Mouse (Mus musculus): ENCODE results near the gene Thrap3.

Thrap3 gene

GRCm38 (mm10) chr4:126134639-126135038, 67.9 kb downstream of the Thrap3 start:
- peak; percentile 39 to 42 for DNase-seq

GRCm38 (mm10) chr4:126134236-126134635, 68.3 kb downstream of the Thrap3 start:
- DNase-seq = no peak

- DNase-seq = no peak
Measured at GRCm38 (mm10) chr4:126132636-126133264, 69.8 kb downstream of the Thrap3 start.

DNA sequence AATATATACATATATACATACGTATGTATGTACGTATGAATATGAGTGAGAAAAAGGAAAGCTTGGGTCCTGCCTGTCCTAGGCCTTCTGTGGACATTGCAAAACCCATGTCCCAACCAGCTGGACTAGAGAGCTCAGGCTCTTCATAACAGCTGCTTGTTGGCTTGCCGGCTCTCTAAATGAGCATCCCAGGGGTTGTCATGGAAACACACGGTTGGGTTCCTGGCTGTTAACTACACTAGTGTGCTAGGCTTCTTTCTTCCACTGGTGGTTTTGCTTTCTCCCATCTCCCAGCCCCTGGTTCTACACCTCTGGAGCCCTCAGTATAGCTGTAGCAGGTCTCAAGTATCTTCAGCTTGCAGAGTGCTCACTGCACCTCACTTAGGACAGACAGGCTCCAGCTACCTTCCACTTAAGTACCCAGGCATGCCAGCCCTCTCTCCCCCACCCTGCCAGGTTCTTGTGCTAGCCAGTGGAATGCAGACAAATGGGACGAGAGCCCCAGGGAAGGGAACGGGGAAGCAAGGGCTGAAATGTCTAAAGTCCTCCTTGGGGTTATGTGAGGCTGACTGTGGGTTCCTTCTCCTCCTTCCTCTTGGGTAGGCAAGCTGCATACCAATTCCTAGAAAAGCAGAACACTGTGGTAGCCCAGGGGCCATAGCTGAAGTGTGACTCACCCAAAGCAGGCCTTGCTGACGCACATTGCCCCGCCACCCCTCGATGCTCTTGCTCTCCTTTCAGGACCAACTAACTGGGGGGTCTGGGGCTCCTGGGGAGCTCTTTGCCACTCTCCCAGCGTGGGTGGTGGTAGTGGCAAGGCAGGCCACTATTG, 71.1 kb downstream of the Thrap3 start:
- DNase-seq = no peak

GRCm38 (mm10) chr4:126130502-126130901, 72.1 kb downstream of the Thrap3 start:
- DNase-seq = no peak

DNA sequence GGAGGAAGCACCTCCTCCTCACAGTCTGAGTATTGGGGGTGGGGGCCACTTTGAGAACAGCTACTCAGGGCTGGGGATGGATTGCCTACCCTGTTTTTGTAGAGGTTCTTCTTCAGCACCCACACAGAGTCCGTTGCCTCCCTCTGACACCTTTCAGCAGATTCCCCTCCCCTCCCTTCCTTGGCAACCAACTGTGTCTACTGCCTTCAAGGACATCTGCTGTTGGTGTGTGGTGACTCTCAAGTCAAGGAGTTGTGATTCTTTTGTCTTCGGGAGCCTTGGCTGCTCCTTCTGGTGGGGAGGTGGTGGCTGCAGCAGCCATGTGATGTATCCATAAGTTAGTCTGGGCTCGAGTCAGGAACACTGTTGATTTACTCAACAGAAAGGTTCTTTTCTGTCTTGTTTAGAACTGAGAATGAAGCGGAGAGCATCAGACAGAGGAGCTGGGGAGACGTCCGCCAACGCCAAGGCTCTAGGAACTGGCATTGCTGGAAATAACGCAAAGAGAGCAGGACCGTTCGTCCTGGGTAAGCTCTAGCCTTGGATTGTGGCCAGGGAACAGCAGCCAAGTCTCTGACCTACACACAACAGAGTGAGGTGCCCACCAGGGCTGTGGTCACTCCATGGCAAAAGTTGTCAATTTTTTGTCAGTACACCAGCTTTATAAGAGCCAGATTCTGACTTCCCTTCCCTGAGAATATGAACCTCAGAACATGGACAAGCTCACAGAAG, 79.1 kb downstream of the Thrap3 start:
- peak; percentile 54 to 56 for DNase-seq

GRCm38 (mm10) chr4:126120506-126120905, 82.1 kb downstream of the Thrap3 start:
- peak; percentile 52 to 58 for DNase-seq

DNA sequence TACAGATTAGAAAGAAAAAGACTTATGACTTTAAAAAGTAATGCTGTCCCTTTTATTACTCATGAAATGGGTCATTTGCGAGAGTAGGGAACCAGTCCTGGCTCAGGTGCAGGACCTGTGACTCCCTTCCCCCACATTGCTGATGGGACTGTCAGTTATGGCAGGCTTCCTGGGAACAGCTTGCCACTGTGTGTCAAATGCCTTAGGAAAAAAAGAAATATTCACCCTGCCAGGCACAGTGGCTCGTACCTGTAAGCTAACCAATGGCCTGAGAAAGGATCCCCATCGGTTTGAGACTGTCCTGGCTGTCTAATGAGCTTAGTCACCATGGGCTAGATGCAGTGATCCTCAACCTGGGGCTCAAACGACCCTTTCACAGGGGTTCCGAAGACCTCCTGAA, 82.5 kb downstream of the Thrap3 start:
- DNase-seq = peak; percentile 81 to 91

- peak; percentile 56 to 57 for DNase-seq
Measured at GRCm38 (mm10) chr4:126119051-126119450, 83.5 kb downstream of the Thrap3 start.

DNA sequence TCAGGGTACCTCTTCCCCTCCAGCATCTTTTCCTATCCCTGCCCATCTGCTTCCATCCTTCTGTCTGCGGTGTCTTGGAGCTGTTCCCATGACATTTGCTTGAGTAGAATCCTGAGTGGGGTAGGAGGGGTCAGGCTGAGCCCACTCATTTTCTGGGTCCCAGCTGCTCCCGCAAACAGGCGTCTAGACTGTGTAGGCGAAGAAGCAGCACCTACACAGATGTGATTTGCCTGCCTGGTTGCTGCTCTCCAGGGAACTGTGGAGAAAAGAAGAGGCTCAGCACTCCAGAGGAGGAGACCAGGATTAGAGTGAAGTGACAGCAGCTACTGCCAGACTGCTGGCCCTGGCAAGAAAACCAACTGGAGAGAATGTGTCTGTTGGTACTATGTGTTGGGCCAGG, 83.9 kb downstream of the Thrap3 start:
- DNase-seq = peak; percentile 73 to 74

DNA sequence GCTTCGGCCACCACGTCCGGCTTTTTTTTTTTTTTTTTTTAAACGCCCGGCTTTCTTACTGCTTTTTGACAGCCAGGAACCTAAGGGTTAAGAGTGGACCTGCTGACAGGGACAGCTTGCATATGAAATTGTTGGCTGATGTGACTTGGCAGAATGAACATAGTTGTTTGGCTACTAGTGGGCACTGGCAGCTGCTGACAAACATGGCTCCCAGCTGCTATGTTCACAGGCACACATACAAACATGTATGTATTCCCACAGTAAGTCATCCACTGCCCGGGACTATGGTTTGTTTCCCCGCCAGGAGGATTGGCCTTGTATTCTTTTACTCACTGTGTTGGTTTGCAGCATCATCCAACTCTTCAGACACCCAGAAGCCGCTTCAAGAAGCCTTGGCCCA, 85.4 kb downstream of the Thrap3 start:
- peak in 1 of 2 experiments; percentile 35 for DNase-seq

DNA sequence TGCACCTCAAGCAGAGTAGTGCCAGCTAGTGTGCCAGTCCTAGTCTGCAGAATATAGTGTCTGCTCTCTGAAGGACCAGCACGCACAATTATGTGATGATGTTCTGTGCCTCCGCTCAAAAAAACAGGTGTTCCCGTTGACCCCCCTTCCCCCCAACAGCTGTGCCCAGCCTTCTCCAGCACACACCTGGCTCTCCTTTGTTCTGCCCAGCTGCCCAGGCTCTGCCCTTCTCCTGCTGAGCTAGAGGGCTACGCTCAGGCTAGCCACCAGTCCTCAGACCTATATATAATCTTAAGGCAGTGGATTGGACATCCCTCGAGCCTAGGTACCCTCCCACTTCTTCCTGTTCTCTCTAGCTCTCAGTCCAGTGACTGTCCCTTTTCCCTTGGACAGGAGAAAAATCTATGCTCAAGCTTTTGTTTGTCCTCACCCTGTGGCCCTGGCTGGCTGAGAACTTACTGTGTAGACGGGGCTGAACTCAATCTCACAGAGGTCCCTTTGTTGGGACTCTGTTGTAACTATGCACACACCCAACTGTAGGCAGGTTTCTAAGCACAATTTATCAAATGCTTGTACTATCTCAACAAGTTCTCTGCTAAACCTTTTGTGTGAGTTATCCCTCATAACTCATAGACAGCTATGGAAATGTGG, 86.6 kb downstream of the Thrap3 start:
- DNase-seq = no peak

- no peak for DNase-seq
Measured at GRCm38 (mm10) chr4:126115411-126115810, 87.1 kb downstream of the Thrap3 start.

All from cerebellum, adult 18-20 months (tissue).